In genomic region chr5:140115434-140116271, GRCm38 (mm10) we compare ENCODE assay signal across 8 mouse cellular contexts.
A peak's percentile ranks its signal among the peaks of the same experiment; 100 is the strongest.
DNase-seq lines count a peak whose midpoint lies in the region; ATAC-seq and TF ChIP-seq lines count a peak whose summit lies in the region.

No protein-coding gene starts in this region.

- H3K27me3 ChIP-seq in heart, postnatal 0 days (ENCODE audit: control insufficient read depth, insufficient read depth, low read length), result no peaks in the 10 kb centered on the region
- no peaks in the 10 kb centered on the region for H3K27me3 ChIP-seq in kidney, postnatal 0 days (ENCODE audit: insufficient read depth, low read length)
- no peaks in the 10 kb centered on the region for H3K27me3 ChIP-seq in liver, embryonic 16.5 days (ENCODE audit: control insufficient read depth, insufficient read depth, low read depth, low read length)
- H3K27me3 ChIP-seq in neural tube, embryonic 13.5 days, result no peaks in the 10 kb centered on the region

- H3K4me1 ChIP-seq in heart, postnatal 0 days (ENCODE audit: control insufficient read depth, insufficient read depth), result peaks cover 29% of the 10 kb centered on the region
- H3K4me1 ChIP-seq in kidney, postnatal 0 days (replicated peaks; ENCODE audit: insufficient read depth, low read length), result peaks cover 10% of the 10 kb centered on the region; the same call in 1 of the 2 replicates
- H3K4me1 ChIP-seq in liver, embryonic 16.5 days (ENCODE audit: control insufficient read depth, low read depth, low read length), result peaks cover 28% of the 10 kb centered on the region
- H3K4me1 ChIP-seq in neural tube, embryonic 13.5 days (replicated peaks), result peaks cover 58% of the 10 kb centered on the region

- H3K36me3 ChIP-seq in heart, postnatal 0 days (replicated peaks; ENCODE audit: control insufficient read depth, insufficient read depth, low read length), result no peaks in the 10 kb centered on the region
- H3K36me3 ChIP-seq in kidney, postnatal 0 days (ENCODE audit: insufficient read depth, low read length), result peaks cover 6% of the 10 kb centered on the region; the same call in 1 of the 2 replicates
- no peaks in the 10 kb centered on the region for H3K36me3 ChIP-seq in liver, embryonic 16.5 days (ENCODE audit: control insufficient read depth, insufficient read depth)
- no peaks in the 10 kb centered on the region for H3K36me3 ChIP-seq in neural tube, embryonic 13.5 days

- ATAC-seq in heart, postnatal 0 days (ENCODE audit: insufficient read depth, low read depth), result peak; percentile 90
- ATAC-seq in kidney, postnatal 0 days (replicated peaks; ENCODE audit: low FRiP score, low read depth), result peak; percentile 53; the same call in 1 of the 2 replicates
- ATAC-seq in liver, embryonic 16.5 days (ENCODE audit: low read depth), result peak; percentile 8; the same call in 1 of the 2 replicates
- ATAC-seq in neural tube, embryonic 13.5 days (ENCODE audit: low read depth), result peak; percentile 88

- no peaks in the 10 kb centered on the region for H3K9me3 ChIP-seq in heart, postnatal 0 days (replicated peaks; ENCODE audit: control insufficient read depth, low read length)
- H3K9me3 ChIP-seq in kidney, postnatal 0 days (replicated peaks; ENCODE audit: low read length), result no peaks in the 10 kb centered on the region
- no peaks in the 10 kb centered on the region for H3K9me3 ChIP-seq in liver, embryonic 16.5 days (replicated peaks; ENCODE audit: control insufficient read depth, low read length)
- no peaks in the 10 kb centered on the region for H3K9me3 ChIP-seq in neural tube, embryonic 13.5 days

- H3K4me2 ChIP-seq in heart, postnatal 0 days (ENCODE audit: low read depth, low read length), result peak overlapping the region; percentile 3
- no peak overlapping the region for H3K4me2 ChIP-seq in kidney, postnatal 0 days (ENCODE audit: low read length)
- H3K4me2 ChIP-seq in liver, embryonic 16.5 days (ENCODE audit: low read depth, low read length), result no peak overlapping the region
- H3K4me2 ChIP-seq in neural tube, embryonic 13.5 days, result no peak overlapping the region

- H3K4me3 ChIP-seq in heart, postnatal 0 days (ENCODE audit: low read depth, low read length), result no peak overlapping the region
- no peak overlapping the region for H3K4me3 ChIP-seq in kidney, postnatal 0 days (replicated peaks; ENCODE audit: low read depth, low read length)
- no peak overlapping the region for H3K4me3 ChIP-seq in liver, embryonic 16.5 days (ENCODE audit: low read depth, low read length)
- H3K4me3 ChIP-seq in neural tube, embryonic 13.5 days, result no peak overlapping the region

- no peak for TF ChIP-seq CTCF in heart, postnatal 0 days (IDR thresholded peaks at IDR 0.05; ENCODE audit: low read depth)
- TF ChIP-seq CTCF in kidney, postnatal 0 days (IDR thresholded peaks at IDR 0.05; ENCODE audit: low read depth), result no peak

- H3K27ac ChIP-seq in heart, postnatal 0 days (ENCODE audit: low read depth), result peak overlapping the region; percentile 88
- H3K27ac ChIP-seq in kidney, postnatal 0 days, result 0 out of 2 replicates have a peak overlapping the region, but pooled peaks have one; percentile 42
- H3K27ac ChIP-seq in liver, embryonic 16.5 days (ENCODE audit: low read length), result peak overlapping the region; percentile 54
- H3K27ac ChIP-seq in neural tube, embryonic 13.5 days (replicated peaks), result peak overlapping the region; percentile 84

- TF ChIP-seq EP300 in heart, postnatal 0 days (IDR thresholded peaks at IDR 0.05; ENCODE audit: low read depth), result 0 out of 2 replicates have a peak, but pooled peaks have one; percentile 46

- WGBS in heart, postnatal 0 days, result 10% methylated on average over 8 of the region's 8 CpGs
- 30% methylated on average over 8 of the region's 8 CpGs for WGBS in kidney, postnatal 0 days
- WGBS in liver, embryonic 16.5 days (ENCODE audit: insufficient replicate concordance), result 28% methylated on average over 8 of the region's 8 CpGs
- 8% methylated on average over 8 of the region's 8 CpGs for WGBS in neural tube, embryonic 13.5 days

- peak; percentile 4 for DNase-seq in spleen, adult 12 weeks (ENCODE audit: low spot score)
- no peak for DNase-seq in spleen, postnatal 14 days (ENCODE audit: low spot score in 2 of 2)
- DNase-seq in fibroblast of lung, adult 2 months (ENCODE audit: low read depth), result peak; percentile 87
- DNase-seq in heart, postnatal 0 days (ENCODE audit: low spot score), result peak; percentile 76
- DNase-seq in kidney, postnatal 0 days (ENCODE audit: low spot score), result peak; percentile 79
- no peak for DNase-seq in natural killer cell, adult 2 months (ENCODE audit: low spot score in 2 of 2)

- no peak overlapping the region for H3K9ac ChIP-seq in heart, postnatal 0 days (replicated peaks; ENCODE audit: low read depth, low read length)
- H3K9ac ChIP-seq in kidney, postnatal 0 days (ENCODE audit: low read depth, low read length), result no peak overlapping the region
- H3K9ac ChIP-seq in liver, embryonic 16.5 days (ENCODE audit: low read depth, low read length), result no peak overlapping the region
- peak overlapping the region; percentile 9; the same call in 1 of the 2 replicates for H3K9ac ChIP-seq in neural tube, embryonic 13.5 days

Comparison
In these comparisons a context has a peak if more than half of its experiments do, and no peak if none do; other contexts are left out.
1. DNase-seq: peak in spleen, adult 12 weeks (single experiment), fibroblast of lung, adult 2 months (single experiment), heart, postnatal 0 days (single experiment) and kidney, postnatal 0 days (single experiment); none in spleen, postnatal 14 days (0 of 2) and natural killer cell, adult 2 months (0 of 2).
2. ATAC-seq: peak in every context shown above with its lines; median percentile 90 in heart, postnatal 0 days; 88 in neural tube, embryonic 13.5 days; 53 in kidney, postnatal 0 days; 8 in liver, embryonic 16.5 days.
3. Peak in every context shown above with its lines, with median percentiles within 50 percentile points of each other: H3K27ac ChIP-seq.